Mouse (Mus musculus): ENCODE measurements around the gene BC037034.

GRCm38 (mm10) chr5:138263260-138264206 is at the start of gene BC037034:
- TF ChIP-seq CTCF (IDR thresholded peaks at IDR 0.05; ENCODE audit: low read depth) (no peak), EP300 (IDR thresholded peaks at IDR 0.05; ENCODE audit: low read depth) (peak; percentile 22; the same call in 1 of the 2 replicates)
